Mouse (Mus musculus) intestine, postnatal 0 days (tissue): ENCODE results near the gene Wdr61. TPM values are rescaled to one million over a fixed set of nuclear protein-coding genes. Genes with fewer than 3 reads are reported as not detected.
"Not testable (repeated sequence)": the region's sequence is repeated elsewhere in the genome, so short reads cannot be mapped to it uniquely, and the experiment has no call there.

Source experiments
- ATAC-seq: fragments of 200-750 bp; cut with Nextera tagmentation; 2 replicates; pipeline ENCODE4 v1.8.0; 2017; ENCODE audit warnings: mild to moderate bottlenecking, moderate TSS enrichment, moderate library complexity
- H3K27ac ChIP-seq: fragments of 300-500 bp; sonication (generic); 2 replicates; pipeline ENCODE4 v1.5.1; 2014; ENCODE audit warnings: mild to moderate bottlenecking, low read depth, low read length, moderate library complexity
- H3K27me3 ChIP-seq: fragments of 300-500 bp; sonication (generic); replicated peaks from 2 replicates; pipeline ENCODE4 v1.6.1; 2014; ENCODE audit warnings: low read length, mixed read lengths; ENCODE audit not compliant: control insufficient read depth, insufficient read depth
- H3K36me3 ChIP-seq: fragments of 300-500 bp; sonication (generic); 2 replicates; pipeline ENCODE4 v1.6.1; 2014; ENCODE audit warnings: mild to moderate bottlenecking, moderate library complexity; ENCODE audit not compliant: control insufficient read depth, insufficient read depth
- H3K4me1 ChIP-seq: fragments of 300-500 bp; sonication (generic); replicated peaks from 2 replicates; pipeline ENCODE4 v1.6.1; 2014; ENCODE audit warnings: antibody characterized with exemption, low read length, mixed read lengths; ENCODE audit not compliant: control insufficient read depth, insufficient read depth
- H3K4me2 ChIP-seq: fragments of 300-500 bp; sonication (generic); replicated peaks from 2 replicates; pipeline ENCODE4 v1.6.1; 2014; ENCODE audit warnings: low read depth, mild to moderate bottlenecking, moderate library complexity
- H3K4me3 ChIP-seq: fragments of 300-500 bp; sonication (generic); 2 replicates; pipeline ENCODE4 v1.5.1; 2014; ENCODE audit warnings: low read depth, low read length
- H3K9ac ChIP-seq: fragments of 300-500 bp; sonication (generic); 2 replicates; pipeline ENCODE4 v1.6.1; 2014; ENCODE audit warnings: mild to moderate bottlenecking, low read depth, low read length
- H3K9me3 ChIP-seq: fragments of 300-500 bp; sonication (generic); 2 replicates; pipeline ENCODE4 v1.6.1; 2016; ENCODE audit warnings: mixed run types; ENCODE audit not compliant: control insufficient read depth
- CTCF ChIP-seq: sonication (generic); IDR thresholded peaks from 2 replicates; pipeline ENCODE4 v1.5.1; 2016; ENCODE audit warnings: low read depth, mild to moderate bottlenecking, control low read depth, antibody characterized with exemption, moderate library complexity
- WGBS: fragments of 180-500 bp; shearing (Covaris S2); extraction: QIAGEN DNeasy Blood & Tissue Kit; methylation state at CpG from one replicate; pipeline ENCODE4 v1.1.7; 2014; 5-methylcytosine and 5-hydroxymethylcytosine counted together
- polyA plus RNA-seq: library from polyadenylated mRNA; unstranded; fragments of >200 nt; fragmentation: Nextera tagmentation; extraction: Ambion mirVana; gene quantifications from 2 replicates; pipeline ENCODE4 v1.2.1, GENCODE M21; 2015

Gene Wdr61
- polyA plus RNA-seq, 1 experiment from 2014 or later: 111 TPM

DNA sequence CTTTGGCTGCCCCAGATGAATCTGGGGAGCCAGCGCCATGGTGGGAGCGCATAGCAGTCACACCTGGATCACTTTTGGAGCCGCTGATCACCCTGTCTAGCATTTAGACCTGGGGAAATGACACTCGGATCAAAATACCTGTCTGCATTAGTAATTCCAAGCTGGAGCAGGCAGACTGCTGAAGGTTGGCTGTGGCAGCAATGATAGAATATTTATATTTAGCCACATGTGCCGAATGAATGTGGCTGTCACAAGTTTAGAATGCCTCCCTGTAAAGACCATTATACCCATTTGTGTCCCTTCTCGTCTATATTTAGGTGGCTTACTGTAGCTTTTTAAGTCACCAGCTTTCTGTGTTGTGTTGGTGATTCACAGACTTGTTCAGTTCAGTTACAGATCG is 33.6 kb downstream of the Wdr61 start:
- whole genome bisulfite sequencing: 85% methylated on average over 7 of the region's 7 CpGs
- Histone ChIP-seq H3K27me3 (peaks cover 11% of the 10 kb centered on the region; the same call in 1 of the 2 replicates), H3K4me3 (no peak overlapping the region)

GRCm38 (mm10) chr9:54700174-54700475 is 34.2 kb downstream of the Wdr61 start:
- no peaks in the 10 kb centered on the region for H3K9me3 ChIP-seq
- H3K27me3 ChIP-seq: peaks cover 11% of the 10 kb centered on the region; the same call in 1 of the 2 replicates
- no peak overlapping the region for H3K27ac ChIP-seq
- no peak for ATAC-seq
- H3K4me1 ChIP-seq: no peaks in the 10 kb centered on the region
- H3K9ac ChIP-seq: peak overlapping the region; percentile 69
- no peak for TF ChIP-seq CTCF
- peak overlapping the region; percentile 98 for H3K4me2 ChIP-seq
- peak overlapping the region; percentile 84 for H3K4me3 ChIP-seq
- 15% methylated on average over 9 of the region's 9 CpGs for WGBS
- H3K36me3 ChIP-seq: no peaks in the 10 kb centered on the region

More for the DNA sequence above, 33.6 kb downstream of the Wdr61 start:
- Histone ChIP-seq H3K36me3 (no peaks in the 10 kb centered on the region), H3K4me1 (no peaks in the 10 kb centered on the region), H3K27ac (no peak overlapping the region), H3K9ac (no peak overlapping the region), H3K4me2 (peak overlapping the region; percentile 98; the same call in 1 of the 2 replicates), H3K9me3 (no peaks in the 10 kb centered on the region)
- ATAC-seq: no peak
- no peak for TF ChIP-seq CTCF

DNA sequence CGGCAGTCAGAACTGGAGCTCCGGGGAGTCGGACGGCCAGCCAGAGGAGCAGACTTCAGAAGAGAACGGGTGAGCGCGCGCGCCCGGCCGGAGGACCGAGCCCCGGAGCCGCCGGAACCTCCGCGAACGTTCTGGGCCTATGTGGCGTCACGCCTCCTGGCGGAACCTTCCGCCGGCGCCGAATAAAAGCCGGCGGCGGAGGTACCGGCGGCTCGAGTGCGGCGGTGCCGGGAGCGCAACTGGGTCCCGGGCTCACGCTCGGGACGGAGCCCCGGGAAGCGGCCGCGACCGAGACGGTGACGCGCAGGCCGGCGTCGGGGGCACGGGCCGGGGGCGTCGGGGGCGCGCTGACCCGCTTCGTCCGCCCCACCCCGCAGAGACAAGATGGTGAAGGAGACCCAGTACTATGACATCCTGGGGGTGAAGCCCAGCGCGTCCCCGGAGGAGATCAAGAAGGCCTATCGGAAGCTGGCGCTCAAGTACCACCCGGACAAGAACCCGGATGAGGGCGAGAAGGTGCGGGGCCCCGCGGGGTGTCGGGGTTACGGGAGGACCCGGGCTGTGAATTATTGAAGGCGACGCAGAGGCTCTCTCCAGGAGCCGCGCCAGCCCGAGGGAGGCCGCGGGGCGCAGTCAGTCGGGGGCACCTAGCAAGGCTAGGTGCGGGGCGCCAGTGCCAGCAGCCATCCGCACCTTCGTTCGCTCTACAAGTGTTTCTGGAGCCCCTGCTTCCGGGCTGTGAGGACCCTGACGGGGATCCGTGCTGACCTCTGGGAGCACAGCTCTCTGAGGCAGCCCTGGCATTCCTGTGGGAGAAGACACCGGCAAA is 34.8 kb downstream of the Wdr61 start:
- WGBS: under 1% methylated on average over 90 of the region's 92 CpGs
- peak; percentile 37 for TF ChIP-seq CTCF
- Histone ChIP-seq H3K9me3 (no peaks in the 10 kb centered on the region), H3K27ac (peak overlapping the region; percentile 46; the same call in 1 of the 2 replicates), H3K9ac (peak overlapping the region; percentile 69), H3K4me1 (no peaks in the 10 kb centered on the region), H3K4me3 (peak overlapping the region; percentile 84), H3K4me2 (peak overlapping the region; percentile 98), H3K27me3 (peaks cover 11% of the 10 kb centered on the region; the same call in 1 of the 2 replicates), H3K36me3 (no peaks in the 10 kb centered on the region)
- ATAC-seq: peak; percentile 69

DNA sequence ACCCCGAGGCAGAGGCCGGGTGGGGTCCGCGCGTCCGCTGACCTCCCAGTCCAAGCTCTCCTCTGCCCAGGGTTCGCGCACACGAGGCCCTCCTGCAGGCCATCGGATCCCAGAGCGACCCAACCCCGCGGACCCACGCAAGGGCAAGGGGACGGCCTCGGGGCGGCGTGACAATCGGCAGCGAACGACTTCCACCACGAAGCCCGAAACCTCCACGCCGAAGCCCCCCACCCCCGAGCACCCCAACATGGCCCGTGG is 35.3 kb downstream of the Wdr61 start:
- peak; percentile 53 for ATAC-seq
- peak overlapping the region; percentile 46 for H3K27ac ChIP-seq
- no peaks in the 10 kb centered on the region for H3K4me1 ChIP-seq
- 6% methylated on average over 27 of the region's 27 CpGs for WGBS
- no peaks in the 10 kb centered on the region for H3K36me3 ChIP-seq
- H3K4me3 ChIP-seq: peak overlapping the region; percentile 84
- no peaks in the 10 kb centered on the region for H3K9me3 ChIP-seq
- H3K27me3 ChIP-seq: peaks cover 11% of the 10 kb centered on the region; the same call in 1 of the 2 replicates
- peak overlapping the region; percentile 69 for H3K9ac ChIP-seq
- H3K4me2 ChIP-seq: peak overlapping the region; percentile 98
- no peak for TF ChIP-seq CTCF

GRCm38 (mm10) chr9:54698318-54699086 is 35.8 kb downstream of the Wdr61 start, which contains the start of gene Dnaja4:
Gene Dnaja4 (plus strand): TSS chr9:54698873.
- ATAC-seq: no peak
- TF ChIP-seq CTCF: no peak
- peak within 1 kb of the TSS; percentile 69 for H3K9ac ChIP-seq
- WGBS: 69% methylated on average over 17 of the region's 17 CpGs
- H3K27me3 ChIP-seq: peaks cover 11% of the 10 kb centered on the region; the same call in 1 of the 2 replicates
- H3K4me2 ChIP-seq: peak within 1 kb of the TSS; percentile 98
- no peaks in the 10 kb centered on the region for H3K9me3 ChIP-seq
- H3K4me1 ChIP-seq: no peaks in the 10 kb centered on the region
- no peaks in the 10 kb centered on the region for H3K36me3 ChIP-seq
- H3K4me3 ChIP-seq: peak within 1 kb of the TSS; percentile 84
- peak within 1 kb of the TSS; percentile 46 for H3K27ac ChIP-seq

- H3K9ac ChIP-seq, ATAC-seq: not testable (repeated sequence)
These were observed 43.0 kb downstream of the Wdr61 start for GRCm38 (mm10) chr9:54691241-54691805.

GRCm38 (mm10) chr9:54690697-54691096 is 43.6 kb downstream of the Wdr61 start:
- not testable (repeated sequence) for ATAC-seq, H3K36me3 ChIP-seq, H3K4me2 ChIP-seq, H3K9me3 ChIP-seq, H3K27ac ChIP-seq, H3K4me1 ChIP-seq, H3K4me3 ChIP-seq, H3K9ac ChIP-seq, H3K27me3 ChIP-seq
- 82% methylated on average over 2 of the region's 2 CpGs for WGBS

More at GRCm38 (mm10) chr9:54691241-54691805, 43.0 kb downstream of the Wdr61 start:
- not testable (repeated sequence) for H3K36me3 ChIP-seq, H3K4me1 ChIP-seq, H3K27me3 ChIP-seq, H3K27ac ChIP-seq, H3K9me3 ChIP-seq
- 4% methylated on average over 30 of the region's 31 CpGs for WGBS
- peak; percentile 25 for TF ChIP-seq CTCF
- Histone ChIP-seq H3K4me2 (peak overlapping the region; percentile 63), H3K4me3 (peak overlapping the region; percentile 22; the same call in 1 of the 2 replicates)
